Mouse (Mus musculus) C2C12 (cell line): ENCODE results near the gene Slc39a11. TPM values are rescaled to one million over a fixed set of nuclear protein-coding genes. Genes with fewer than 3 reads are reported as not detected.

Experiments used
- H3K27me3 ChIP-seq: one replicate; pipeline ENCODE4 v1.6.1; 2011; ENCODE audit not compliant: control insufficient read depth, insufficient read depth, insufficient read length
- H3K36me3 ChIP-seq: one replicate; pipeline ENCODE4 v1.6.1; 2011; ENCODE audit not compliant: control insufficient read depth, insufficient read depth
- H3K4me3 ChIP-seq: one replicate; pipeline ENCODE4 v1.5.1; 2011; ENCODE audit warnings: mild to moderate bottlenecking, control low read depth; ENCODE audit not compliant: poor library complexity, insufficient read depth, severe bottlenecking
- H3K79me2 ChIP-seq: one replicate; pipeline ENCODE4 v1.6.1; 2011; ENCODE audit not compliant: control insufficient read depth, insufficient read depth
- H3K79me3 ChIP-seq: one replicate; pipeline ENCODE4 v1.6.1; 2011; ENCODE audit warnings: low read depth, control low read depth
- H3ac ChIP-seq: one replicate; pipeline ENCODE3; 2011; ENCODE audit warnings: low read depth; ENCODE audit not compliant: control insufficient read depth, insufficient read length
- CEBPB ChIP-seq: IDR thresholded peaks from one replicate; pipeline ENCODE4 v1.6.1; 2011; ENCODE audit warnings: low read depth, mild to moderate bottlenecking, control low read depth, moderate library complexity
- CTCF ChIP-seq: IDR thresholded peaks from one replicate; pipeline ENCODE4 v1.5.1; 2011; ENCODE audit not compliant: control insufficient read depth, insufficient read depth, insufficient read length
- FOSL1 ChIP-seq: IDR thresholded peaks from one replicate; pipeline ENCODE4 v1.8.0; 2011; ENCODE audit warnings: mild to moderate bottlenecking, low read length; ENCODE audit not compliant: poor library complexity, insufficient read depth, severe bottlenecking
- MAX ChIP-seq: IDR thresholded peaks from one replicate; pipeline ENCODE4 v1.6.1; 2011; ENCODE audit warnings: mild to moderate bottlenecking, control low read depth
- MYOD1 ChIP-seq: IDR thresholded peaks from one replicate; pipeline ENCODE4 v1.6.1; 2011; ENCODE audit warnings: low read depth; ENCODE audit not compliant: control insufficient read depth, insufficient read length
- MYOG ChIP-seq: IDR thresholded peaks from one replicate; pipeline ENCODE4 v1.6.1; 2011; ENCODE audit not compliant: control insufficient read depth, insufficient read length; ENCODE audit errors: extremely low read depth
- USF1 ChIP-seq: IDR thresholded peaks from one replicate; pipeline ENCODE4 v1.6.1; 2011; ENCODE audit warnings: low read depth, mild to moderate bottlenecking, control low read depth, moderate library complexity
- polyA plus RNA-seq: library from polyadenylated mRNA; unstranded; fragments of >200 nt; fragmentation: generic; extraction: Trizol; gene quantifications from one replicate; pipeline ENCODE4 v1.2.1, GENCODE M21; 2012; ENCODE audit warnings: missing spikeins

Slc39a11 gene
- polyA plus RNA-seq, 1 experiment, result 10.0 TPM

GRCm38 (mm10) chr11:113360049-113360835, 289.6 kb downstream of the Slc39a11 start:
- Histone ChIP-seq H3K79me2 (no peaks in the 10 kb centered on the region), H3ac (no peak overlapping the region), H3K4me3 (no peak overlapping the region), H3K27me3 (no peaks in the 10 kb centered on the region), H3K79me3 (no peaks in the 10 kb centered on the region), H3K36me3 (no peaks in the 10 kb centered on the region)
- no peak for TF ChIP-seq MAX
- TF ChIP-seq CEBPB, result no peak

- H3ac ChIP-seq, result no peak overlapping the region
- no peaks in the 10 kb centered on the region for H3K79me3 ChIP-seq
- H3K4me3 ChIP-seq, result no peak overlapping the region
- H3K36me3 ChIP-seq, result no peaks in the 10 kb centered on the region
- H3K79me2 ChIP-seq, result no peaks in the 10 kb centered on the region
- no peaks in the 10 kb centered on the region for H3K27me3 ChIP-seq
- TF ChIP-seq MAX, result no peak
- TF ChIP-seq MYOD1, result no peak
- TF ChIP-seq FOSL1, result no peak
- TF ChIP-seq MYOG, result no peak
- no peak for TF ChIP-seq USF1
- TF ChIP-seq CTCF, result no peak
- TF ChIP-seq CEBPB, result no peak
These were observed 293.9 kb downstream of the Slc39a11 start for GRCm38 (mm10) chr11:113355932-113356331.

DNA sequence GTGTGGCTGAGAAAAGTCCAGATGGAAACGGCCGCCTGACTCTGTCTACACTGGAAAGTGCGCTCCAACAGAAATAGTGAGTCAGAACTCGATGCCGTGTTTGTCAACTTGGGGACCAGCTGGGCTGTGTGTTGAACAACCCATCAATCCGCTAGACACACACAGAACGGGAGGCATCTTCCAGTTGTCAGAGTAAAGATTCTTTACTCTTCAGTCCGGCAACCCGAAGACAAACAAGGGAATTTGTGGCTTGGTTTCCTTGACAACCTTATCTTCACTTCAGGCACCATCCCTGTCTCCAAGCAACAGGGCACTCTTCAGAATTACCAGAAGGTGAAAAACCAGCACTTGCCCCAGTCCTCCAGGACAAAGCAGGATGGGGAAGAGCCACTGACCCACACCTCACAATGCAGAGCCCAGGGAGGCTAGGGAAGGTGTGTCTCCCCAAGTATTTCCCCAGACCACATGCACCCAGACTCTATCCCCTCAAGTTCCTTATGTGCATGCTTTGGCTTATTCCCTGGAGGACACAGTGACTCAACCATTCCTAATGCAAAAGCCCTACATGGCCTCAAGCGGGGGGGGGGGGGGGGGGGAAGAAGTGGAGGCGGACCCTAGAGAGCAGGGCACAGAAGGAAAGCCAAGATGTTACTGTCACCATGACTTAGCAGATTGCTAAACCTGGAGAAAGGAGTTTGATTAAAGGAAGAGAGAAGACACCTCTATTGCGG, 297.6 kb downstream of the Slc39a11 start:
- H3K79me2 ChIP-seq, result no peaks in the 10 kb centered on the region
- no peaks in the 10 kb centered on the region for H3K27me3 ChIP-seq
- TF ChIP-seq MAX, result peak; percentile 43
- no peak for TF ChIP-seq FOSL1
- no peak overlapping the region for H3ac ChIP-seq
- H3K79me3 ChIP-seq, result no peaks in the 10 kb centered on the region
- no peak overlapping the region for H3K4me3 ChIP-seq
- H3K36me3 ChIP-seq, result no peaks in the 10 kb centered on the region

DNA sequence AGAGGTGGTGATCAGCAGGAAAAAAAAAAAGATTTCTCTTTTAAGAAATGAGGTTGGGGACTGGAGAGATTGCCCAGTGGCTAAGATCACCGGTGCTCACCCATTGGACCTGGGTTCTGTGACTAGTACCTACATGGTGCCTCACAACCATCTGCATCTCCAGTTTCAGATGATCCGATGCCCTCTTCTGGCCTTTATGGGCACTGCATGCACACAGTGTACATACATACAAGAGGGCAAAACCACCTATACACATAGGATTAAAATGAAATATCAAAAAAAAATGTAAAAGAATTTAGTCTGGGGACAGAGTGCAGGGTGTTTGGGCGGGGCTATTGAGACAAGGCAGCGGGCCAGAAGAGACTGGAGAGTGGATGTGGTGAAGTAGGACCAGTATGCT, 299.3 kb downstream of the Slc39a11 start:
- Histone ChIP-seq H3K27me3 (no peaks in the 10 kb centered on the region), H3K79me2 (no peaks in the 10 kb centered on the region), H3K36me3 (no peaks in the 10 kb centered on the region), H3K79me3 (no peaks in the 10 kb centered on the region), H3ac (no peak overlapping the region), H3K4me3 (no peak overlapping the region)
- TF ChIP-seq CTCF, result no peak
- TF ChIP-seq CEBPB, result no peak
- TF ChIP-seq MAX, result no peak

DNA sequence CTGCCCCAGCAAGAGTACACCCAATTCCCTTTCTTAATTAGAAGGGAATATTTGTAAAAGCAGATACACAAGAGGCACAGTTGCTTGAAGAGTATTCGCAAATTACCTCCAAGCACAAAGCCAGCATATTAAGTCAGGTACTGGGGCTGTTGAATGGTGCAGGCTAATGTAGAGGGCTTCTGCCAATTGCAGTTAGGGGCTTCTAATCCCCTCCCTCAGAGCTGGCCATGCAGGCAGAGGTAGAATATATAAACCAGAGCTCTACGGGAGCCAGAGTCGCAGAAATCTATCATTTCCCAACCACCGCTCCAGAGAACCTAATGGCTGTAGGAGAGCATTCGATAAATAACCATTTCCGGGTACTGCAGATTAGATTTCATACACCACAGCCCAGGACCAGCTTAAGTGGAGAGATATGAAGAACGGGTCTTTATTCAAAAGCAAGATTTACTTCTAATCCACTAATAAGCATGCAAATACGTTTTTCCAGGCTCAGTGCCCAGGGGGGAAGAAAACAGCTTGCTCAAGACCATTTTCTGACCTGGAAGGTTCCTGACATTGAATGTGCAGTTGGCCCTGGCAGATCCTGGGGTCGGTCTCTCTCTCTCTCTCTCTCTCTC, 302.9 kb downstream of the Slc39a11 start:
- TF ChIP-seq MYOD1 (no peak), MYOG (no peak), CEBPB (no peak), FOSL1 (no peak), MAX (no peak), USF1 (no peak), CTCF (no peak)
- Histone ChIP-seq H3ac (no peak overlapping the region), H3K4me3 (no peak overlapping the region), H3K79me3 (no peaks in the 10 kb centered on the region), H3K27me3 (no peaks in the 10 kb centered on the region), H3K36me3 (no peaks in the 10 kb centered on the region), H3K79me2 (no peaks in the 10 kb centered on the region)

DNA sequence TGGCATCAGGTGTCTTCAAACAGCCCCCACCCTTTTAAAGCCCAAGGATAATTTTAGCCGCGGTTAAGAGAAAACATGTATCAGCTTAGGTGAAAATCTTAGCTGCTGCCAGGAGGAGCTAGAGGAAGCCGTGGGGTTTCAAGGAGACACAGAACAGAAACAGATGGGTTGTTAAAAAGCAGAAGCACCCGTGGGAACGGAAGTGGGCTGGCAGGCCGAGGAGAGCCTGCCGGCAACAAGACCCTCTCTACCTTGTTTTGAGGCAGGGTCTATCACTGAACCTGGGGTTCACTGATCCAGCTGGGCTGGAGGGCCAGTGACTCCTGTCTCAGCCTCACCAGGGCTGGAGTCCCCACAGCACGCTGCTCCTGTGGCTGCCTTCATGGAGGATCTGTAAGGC, 310.1 kb downstream of the Slc39a11 start:
- Histone ChIP-seq H3K79me3 (no peaks in the 10 kb centered on the region), H3ac (no peak overlapping the region), H3K27me3 (no peaks in the 10 kb centered on the region), H3K36me3 (no peaks in the 10 kb centered on the region), H3K4me3 (no peak overlapping the region), H3K79me2 (no peaks in the 10 kb centered on the region)
- TF ChIP-seq USF1 (no peak), MAX (no peak), MYOG (no peak), CTCF (no peak), MYOD1 (no peak), FOSL1 (no peak), CEBPB (no peak)
